Mouse (Mus musculus): Measurements from ENCODE around the gene Ckap4. TPM values are rescaled to one million over a fixed set of nuclear protein-coding genes. Genes with fewer than 3 reads are reported as not detected.

The Ckap4 gene
- 58.8 TPM for polyA plus RNA-seq (2012; fragmentation: generic; extraction: Trizol)

DNA sequence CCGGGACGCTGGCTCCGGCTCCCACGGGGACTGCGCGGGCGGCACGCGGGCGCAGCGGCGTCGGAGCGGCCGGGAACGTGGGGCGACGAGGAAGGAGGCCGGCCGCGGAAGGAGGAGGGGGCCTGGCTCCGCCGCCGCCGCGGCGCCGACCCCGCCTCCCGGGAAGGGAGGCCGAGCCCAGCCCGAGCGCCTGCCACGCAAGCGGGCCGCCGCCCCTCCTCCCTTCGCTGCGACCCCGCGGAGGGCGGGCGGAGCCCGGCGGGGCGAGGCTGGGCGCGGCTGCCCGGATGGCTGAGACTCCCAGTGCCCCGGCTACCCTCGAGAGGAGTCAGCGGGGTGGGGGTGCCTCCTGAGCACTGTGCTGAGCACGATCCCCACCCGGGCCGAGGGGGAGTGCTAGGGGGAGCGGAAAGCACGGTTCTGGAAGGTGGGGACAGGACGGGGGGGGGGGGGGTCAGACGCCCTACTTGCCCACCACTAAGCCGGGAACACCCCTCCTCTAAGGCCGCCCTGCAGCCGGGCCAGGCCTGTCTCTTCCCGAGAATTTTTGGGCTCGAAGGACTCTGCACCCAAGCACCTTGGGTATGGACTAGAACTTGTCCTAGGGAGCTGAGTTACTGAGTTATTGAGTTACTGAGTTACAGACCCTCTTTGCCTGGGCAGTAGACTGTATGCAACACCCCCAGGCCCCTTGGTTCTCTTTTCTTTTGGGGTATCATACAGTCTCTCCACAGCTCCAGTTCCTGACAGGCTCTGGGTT, at the start of gene Ckap4:
TSS of gene Ckap4 (minus strand) at position 151 of the 760 bp plus-strand sequence.
- Histone ChIP-seq H3K4me3 (peak within 1 kb of the TSS; percentile 68), H3K4me2 (ENCODE audit: low read depth) (peak within 1 kb of the TSS; percentile 92), H3K36me3 (ENCODE audit: control insufficient read depth, insufficient read depth) (peaks cover 5% of the 10 kb centered on the region), H3K79me2 (ENCODE audit: control insufficient read depth, insufficient read depth) (peaks cover 38% of the 10 kb centered on the region), H3K27me3 (ENCODE audit: control insufficient read depth, insufficient read depth, insufficient read length) (no peaks in the 10 kb centered on the region), H3ac (ENCODE audit: control insufficient read depth, insufficient read length) (peak within 1 kb of the TSS; percentile 46)
- TF ChIP-seq MYOD1 (IDR thresholded peaks at IDR 0.05; ENCODE audit: control insufficient read depth in 1 of 3, insufficient read length in 2 of 3, low read depth in 2 of 3), result no peak
- TF ChIP-seq POLR2A (IDR thresholded peaks at IDR 0.05; ENCODE audit: insufficient read length, low read depth), result peak; percentile 74
- peak in 1 of 3 experiments; percentile 40 for TF ChIP-seq MYOG (IDR thresholded peaks at IDR 0.05; ENCODE audit: control insufficient read depth in 1 of 3, insufficient read depth in 1 of 3, insufficient read length in 2 of 3, low read depth in 2 of 3)
- TF ChIP-seq POLR2AphosphoS2 (IDR thresholded peaks at IDR 0.05; ENCODE audit: insufficient read length, low read depth), result peak; percentile 83

DNA sequence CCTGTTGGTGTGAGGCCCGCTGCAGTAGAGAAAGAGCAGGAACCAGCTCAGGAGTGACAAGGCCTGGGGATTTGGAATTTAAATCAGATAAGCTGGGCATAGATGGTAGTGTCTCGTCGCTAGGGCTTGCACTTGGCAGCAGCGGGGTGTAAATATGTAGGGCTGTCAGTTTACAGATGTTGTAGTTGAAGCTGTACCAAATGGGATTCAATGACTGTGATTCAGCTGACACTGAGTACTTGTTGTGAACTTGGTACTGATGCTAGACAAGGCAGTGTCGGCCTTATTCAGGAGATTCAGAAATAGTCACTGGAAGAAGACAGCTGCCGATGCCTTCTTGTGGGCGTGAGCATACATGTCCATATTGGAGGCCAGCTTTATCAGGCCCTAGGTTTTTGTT, 48.4 kb upstream of the Ckap4 start:
- H3K4me3 ChIP-seq, result no peak overlapping the region
- H3K4me2 ChIP-seq (ENCODE audit: low read depth), result no peak overlapping the region
- peaks cover 4% of the 10 kb centered on the region for H3K27me3 ChIP-seq (ENCODE audit: control insufficient read depth, insufficient read depth, insufficient read length)
- H3K79me2 ChIP-seq (ENCODE audit: control insufficient read depth, insufficient read depth), result no peaks in the 10 kb centered on the region
- no peaks in the 10 kb centered on the region for H3K36me3 ChIP-seq (ENCODE audit: control insufficient read depth, insufficient read depth)
- H3ac ChIP-seq (ENCODE audit: control insufficient read depth, insufficient read length), result no peak overlapping the region
- no peak for TF ChIP-seq MAX (IDR thresholded peaks at IDR 0.05; ENCODE audit: low read depth)
- no peak for TF ChIP-seq POLR2AphosphoS2 (IDR thresholded peaks at IDR 0.05; ENCODE audit: insufficient read length, low read depth)
- TF ChIP-seq CEBPB (IDR thresholded peaks at IDR 0.05; ENCODE audit: insufficient read depth, poor library complexity, severe bottlenecking), result no peak
- TF ChIP-seq POLR2A (IDR thresholded peaks at IDR 0.05; ENCODE audit: insufficient read length, low read depth), result no peak
- TF ChIP-seq MYOG (IDR thresholded peaks at IDR 0.05; ENCODE audit: control insufficient read depth in 1 of 3, insufficient read depth in 1 of 3, insufficient read length in 2 of 3, low read depth in 2 of 3), result no peak
- TF ChIP-seq MYOD1 (IDR thresholded peaks at IDR 0.05; ENCODE audit: control insufficient read depth in 1 of 3, insufficient read length in 2 of 3, low read depth in 2 of 3), result no peak
- TF ChIP-seq SRF (IDR thresholded peaks at IDR 0.05; ENCODE audit: control insufficient read depth, insufficient read length, low read depth), result no peak
- no peak for TF ChIP-seq TCF3 (IDR thresholded peaks at IDR 0.05; ENCODE audit: insufficient read length, low read depth)

DNA sequence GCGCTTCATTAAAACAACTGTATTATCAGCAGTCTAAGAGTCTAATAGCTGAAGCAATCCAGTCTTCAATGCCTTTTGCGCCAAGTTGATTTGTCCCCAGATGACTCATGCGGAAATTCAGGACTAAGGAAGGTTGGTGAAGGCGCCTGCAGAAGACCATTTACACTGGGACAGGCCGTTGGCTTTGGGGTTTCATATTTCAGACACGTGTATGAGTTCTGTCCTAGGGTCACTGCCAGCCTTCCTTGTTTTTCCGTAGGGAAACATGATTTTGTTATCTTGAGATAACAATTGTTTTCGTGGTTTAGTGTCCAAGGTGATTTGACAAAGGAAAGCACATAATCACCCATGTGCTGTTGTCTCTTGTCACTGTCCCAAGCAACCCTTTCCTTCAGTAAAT, 47.3 kb upstream of the Ckap4 start:
- H3K4me2 ChIP-seq (ENCODE audit: low read depth), result no peak overlapping the region
- no peak overlapping the region for H3K4me3 ChIP-seq
- H3K79me2 ChIP-seq (ENCODE audit: control insufficient read depth, insufficient read depth), result no peaks in the 10 kb centered on the region
- no peak overlapping the region for H3ac ChIP-seq (ENCODE audit: control insufficient read depth, insufficient read length)
- no peaks in the 10 kb centered on the region for H3K36me3 ChIP-seq (ENCODE audit: control insufficient read depth, insufficient read depth)
- peaks cover 4% of the 10 kb centered on the region for H3K27me3 ChIP-seq (ENCODE audit: control insufficient read depth, insufficient read depth, insufficient read length)
- TF ChIP-seq CEBPB (IDR thresholded peaks at IDR 0.05; ENCODE audit: insufficient read depth, poor library complexity, severe bottlenecking), result no peak
- no peak for TF ChIP-seq SRF (IDR thresholded peaks at IDR 0.05; ENCODE audit: control insufficient read depth, insufficient read length, low read depth)
- TF ChIP-seq MAX (IDR thresholded peaks at IDR 0.05; ENCODE audit: low read depth), result no peak
- TF ChIP-seq E2F4 (IDR thresholded peaks at IDR 0.05; ENCODE audit: insufficient read depth), result no peak
- TF ChIP-seq REST (IDR thresholded peaks at IDR 0.05; ENCODE audit: insufficient read depth, insufficient read length), result no peak

DNA sequence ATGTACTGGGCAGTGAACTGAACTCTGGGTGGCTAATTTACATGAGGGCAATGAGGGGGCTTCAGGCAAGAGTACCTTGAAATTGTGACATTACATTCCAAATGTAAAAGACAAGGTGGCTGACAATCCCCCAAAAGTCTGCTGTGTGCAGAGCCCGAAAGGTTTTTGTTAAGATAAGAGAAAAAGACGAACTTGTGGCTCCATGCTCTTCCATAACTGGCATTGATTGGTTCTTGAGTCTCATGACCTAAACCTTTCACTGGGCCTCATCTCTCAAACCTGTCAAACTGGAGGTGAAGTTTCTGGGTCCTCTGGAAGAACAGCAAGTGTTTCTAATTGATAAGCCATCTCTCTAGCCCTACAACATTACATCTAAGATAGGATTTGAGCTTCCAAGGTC, 45.7 kb upstream of the Ckap4 start:
- Histone ChIP-seq H3ac (ENCODE audit: control insufficient read depth, insufficient read length) (no peak overlapping the region), H3K79me2 (ENCODE audit: control insufficient read depth, insufficient read depth) (no peaks in the 10 kb centered on the region), H3K36me3 (ENCODE audit: control insufficient read depth, insufficient read depth) (no peaks in the 10 kb centered on the region), H3K4me2 (ENCODE audit: low read depth) (no peak overlapping the region), H3K27me3 (ENCODE audit: control insufficient read depth, insufficient read depth, insufficient read length) (peaks cover 4% of the 10 kb centered on the region), H3K4me3 (no peak overlapping the region)
- TF ChIP-seq USF1 (IDR thresholded peaks at IDR 0.05; ENCODE audit: low read depth) (no peak), MYOG (IDR thresholded peaks at IDR 0.05; ENCODE audit: control insufficient read depth in 1 of 3, insufficient read depth in 1 of 3, insufficient read length in 2 of 3, low read depth in 2 of 3) (no peak), SRF (IDR thresholded peaks at IDR 0.05; ENCODE audit: control insufficient read depth, insufficient read length, low read depth) (no peak), TCF3 (IDR thresholded peaks at IDR 0.05; ENCODE audit: insufficient read length, low read depth) (no peak), REST (IDR thresholded peaks at IDR 0.05; ENCODE audit: insufficient read depth, insufficient read length) (no peak), CEBPB (IDR thresholded peaks at IDR 0.05; ENCODE audit: insufficient read depth, poor library complexity, severe bottlenecking) (no peak), TCF12 (IDR thresholded peaks at IDR 0.05; ENCODE audit: insufficient read depth, poor library complexity, severe bottlenecking) (no peak), MAX (IDR thresholded peaks at IDR 0.05; ENCODE audit: low read depth) (no peak), POLR2AphosphoS2 (IDR thresholded peaks at IDR 0.05; ENCODE audit: insufficient read length, low read depth) (no peak), E2F4 (IDR thresholded peaks at IDR 0.05; ENCODE audit: insufficient read depth) (no peak), MYOD1 (IDR thresholded peaks at IDR 0.05; ENCODE audit: control insufficient read depth in 1 of 3, insufficient read length in 2 of 3, low read depth in 2 of 3) (no peak), POLR2A (IDR thresholded peaks at IDR 0.05; ENCODE audit: insufficient read length, low read depth) (no peak)

DNA sequence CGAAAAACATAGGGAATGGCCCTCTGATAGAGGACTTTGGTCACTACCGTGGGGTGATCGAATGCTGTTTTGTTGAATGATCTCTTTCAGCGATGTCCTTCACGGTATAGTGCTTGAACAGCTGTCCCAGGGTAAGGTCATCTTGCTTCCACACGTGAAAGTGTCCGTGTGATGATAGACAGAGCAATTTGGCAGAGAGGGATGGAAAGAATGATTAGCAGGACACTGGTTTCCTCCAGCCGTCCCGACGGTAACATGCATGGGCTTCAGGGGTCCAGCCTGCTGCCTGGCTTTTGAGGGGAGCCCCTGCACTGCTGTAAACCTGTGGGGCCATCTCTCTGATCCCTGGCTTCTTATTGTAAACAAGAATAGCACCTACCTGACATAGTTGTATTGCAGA, 44.9 kb upstream of the Ckap4 start:
- H3K79me2 ChIP-seq (ENCODE audit: control insufficient read depth, insufficient read depth), result no peaks in the 10 kb centered on the region
- H3K4me2 ChIP-seq (ENCODE audit: low read depth), result no peak overlapping the region
- H3ac ChIP-seq (ENCODE audit: control insufficient read depth, insufficient read length), result no peak overlapping the region
- H3K4me3 ChIP-seq, result no peak overlapping the region
- TF ChIP-seq POLR2AphosphoS2 (IDR thresholded peaks at IDR 0.05; ENCODE audit: insufficient read length, low read depth), result no peak
- TF ChIP-seq CEBPB (IDR thresholded peaks at IDR 0.05; ENCODE audit: insufficient read depth, poor library complexity, severe bottlenecking), result no peak
- no peak for TF ChIP-seq E2F4 (IDR thresholded peaks at IDR 0.05; ENCODE audit: insufficient read depth)
- no peak for TF ChIP-seq MAX (IDR thresholded peaks at IDR 0.05; ENCODE audit: low read depth)
- no peak for TF ChIP-seq SRF (IDR thresholded peaks at IDR 0.05; ENCODE audit: control insufficient read depth, insufficient read length, low read depth)
- TF ChIP-seq TCF3 (IDR thresholded peaks at IDR 0.05; ENCODE audit: insufficient read length, low read depth), result no peak
- TF ChIP-seq TCF12 (IDR thresholded peaks at IDR 0.05; ENCODE audit: insufficient read depth, poor library complexity, severe bottlenecking), result no peak
- no peak for TF ChIP-seq POLR2A (IDR thresholded peaks at IDR 0.05; ENCODE audit: insufficient read length, low read depth)
- no peak for TF ChIP-seq REST (IDR thresholded peaks at IDR 0.05; ENCODE audit: insufficient read depth, insufficient read length)
- no peak for TF ChIP-seq USF1 (IDR thresholded peaks at IDR 0.05; ENCODE audit: low read depth)
- no peak for TF ChIP-seq MYOG (IDR thresholded peaks at IDR 0.05; ENCODE audit: control insufficient read depth in 1 of 3, insufficient read depth in 1 of 3, insufficient read length in 2 of 3, low read depth in 2 of 3)
- TF ChIP-seq MYOD1 (IDR thresholded peaks at IDR 0.05; ENCODE audit: control insufficient read depth in 1 of 3, insufficient read length in 2 of 3, low read depth in 2 of 3), result no peak
- no peaks in the 10 kb centered on the region for H3K36me3 ChIP-seq (ENCODE audit: control insufficient read depth, insufficient read depth)
- peaks cover 4% of the 10 kb centered on the region for H3K27me3 ChIP-seq (ENCODE audit: control insufficient read depth, insufficient read depth, insufficient read length)

Measured in myocyte (in vitro differentiated cells).